In the genomic region with DNA sequence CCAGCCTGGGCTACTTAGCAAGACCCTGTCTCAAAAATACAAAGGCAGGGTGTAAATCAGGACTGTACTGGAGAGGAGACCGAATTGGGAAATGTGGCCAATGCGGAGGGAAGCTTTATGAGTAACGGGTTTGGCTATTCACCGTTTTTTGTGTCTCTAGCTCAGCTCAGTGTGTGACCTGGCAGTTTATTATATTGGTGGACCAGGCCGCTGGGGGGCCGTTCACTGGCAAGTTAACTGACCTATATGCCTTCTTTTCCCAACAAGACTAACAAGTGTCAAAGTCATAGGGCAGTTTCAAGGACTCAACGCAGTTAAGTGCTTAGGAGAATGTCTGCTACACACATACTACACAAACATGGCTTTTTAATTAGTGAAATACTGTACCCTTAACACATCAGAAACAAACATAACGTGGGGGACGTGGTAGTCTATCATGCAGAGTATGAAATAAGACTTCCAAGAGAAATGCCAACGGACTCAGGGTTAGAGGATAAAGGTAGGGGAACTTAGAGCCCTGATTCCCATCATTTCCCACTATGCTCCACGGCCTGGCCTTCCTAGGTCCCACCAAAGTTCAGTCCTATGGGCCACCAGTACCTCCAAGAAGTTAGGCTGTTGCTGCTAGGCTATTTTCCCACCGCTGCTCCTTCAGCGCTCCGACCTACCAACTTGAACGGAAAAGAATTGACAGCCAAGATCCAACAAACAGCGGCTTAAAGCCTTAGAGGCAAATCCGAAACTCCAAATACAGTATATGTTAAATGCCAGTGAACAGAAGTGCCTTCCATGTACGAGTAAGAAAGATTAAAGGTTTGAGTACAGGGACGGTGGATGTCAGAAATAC, we compare ENCODE assay signal across 7 mouse cellular contexts. TPM values are rescaled to one million over a fixed set of nuclear protein-coding genes. Genes with fewer than 3 reads are reported as not detected.
DNase-seq lines count a peak whose midpoint lies in the region; ATAC-seq and TF ChIP-seq lines count a peak whose summit lies in the region.

No protein-coding gene starts in this region.

- no peak for TF ChIP-seq POLR2A in spleen, adult 2 months (IDR thresholded peaks at IDR 0.05; ENCODE audit: low read depth, low read length)

- H3K4me3 ChIP-seq in spleen, adult 2 months (ENCODE audit: extremely low read depth, insufficient read depth, insufficient read length): peak overlapping the region; percentile 99
- H3K4me3 ChIP-seq in forebrain, embryonic 11.5 days (ENCODE audit: low read depth, low read length): peak overlapping the region; percentile 97
- H3K4me3 ChIP-seq in limb, embryonic 13.5 days: peak overlapping the region; percentile 95
- peak overlapping the region; percentile 95 for H3K4me3 ChIP-seq in stomach, embryonic 15.5 days (replicated peaks)

- H3K36me3 ChIP-seq in spleen, adult 2 months (ENCODE audit: control insufficient read depth, insufficient read depth, low read length): peaks cover 7% of the 10 kb centered on the region
- no peaks in the 10 kb centered on the region; the same call in 1 of the 2 replicates for H3K36me3 ChIP-seq in forebrain, embryonic 11.5 days (ENCODE audit: control insufficient read depth, insufficient read depth, low read length)
- H3K36me3 ChIP-seq in limb, embryonic 13.5 days: peaks cover 21% of the 10 kb centered on the region
- H3K36me3 ChIP-seq in stomach, embryonic 15.5 days: peaks cover 18% of the 10 kb centered on the region

- DNase-seq in spleen, adult 2 months (ENCODE audit: low read depth in 1 of 2, low spot score in 2 of 2): no peak
- no peak for DNase-seq in spleen, adult 12 weeks (ENCODE audit: low spot score)
- DNase-seq in forebrain, embryonic 11.5 days (ENCODE audit: low spot score): no peak
- no peak for DNase-seq in thymus, adult 18-20 months
- DNase-seq in layer of hippocampus, postnatal 25 days (ENCODE audit: extremely low spot score in 1 of 2, low spot score in 1 of 2): no peak

- ATAC-seq in forebrain, embryonic 11.5 days (replicated peaks; ENCODE audit: low FRiP score): no peak
- ATAC-seq in limb, embryonic 13.5 days (ENCODE audit: low FRiP score, low read depth): no peak
- ATAC-seq in stomach, embryonic 15.5 days (ENCODE audit: insufficient read depth, low FRiP score, low read depth): no peak

- 48% methylated on average over 19 of the region's 19 CpGs for WGBS in spleen, adult 2 months
- 45% methylated on average over 19 of the region's 19 CpGs for WGBS in forebrain, embryonic 11.5 days
- WGBS in limb, embryonic 13.5 days: 40% methylated on average over 19 of the region's 19 CpGs
- WGBS in stomach, embryonic 15.5 days: 43% methylated on average over 19 of the region's 19 CpGs

- H3K4me2 ChIP-seq in forebrain, embryonic 11.5 days (ENCODE audit: low read depth, low read length, severe bottlenecking): peak overlapping the region; percentile 78
- H3K4me2 ChIP-seq in limb, embryonic 13.5 days (replicated peaks): peak overlapping the region; percentile 81
- H3K4me2 ChIP-seq in stomach, embryonic 15.5 days: peak overlapping the region; percentile 61

- no peak for TF ChIP-seq CTCF in spleen, adult 2 months (IDR thresholded peaks at IDR 0.05; ENCODE audit: extremely low read depth, insufficient read depth, insufficient read length, insufficient replicate concordance)

- peak overlapping the region; percentile 99 for H3K9ac ChIP-seq in forebrain, embryonic 11.5 days (ENCODE audit: low read length)
- peak overlapping the region; percentile 97 for H3K9ac ChIP-seq in limb, embryonic 13.5 days
- peak overlapping the region; percentile 97; the same call in 1 of the 2 replicates for H3K9ac ChIP-seq in stomach, embryonic 15.5 days

- no peaks in the 10 kb centered on the region for H3K4me1 ChIP-seq in spleen, adult 2 months (ENCODE audit: control insufficient read depth, insufficient read depth, insufficient read length)
- no peaks in the 10 kb centered on the region; the same call in 1 of the 2 replicates for H3K4me1 ChIP-seq in forebrain, embryonic 11.5 days (replicated peaks; ENCODE audit: control insufficient read depth, insufficient read depth, low read length)
- peaks cover 22% of the 10 kb centered on the region for H3K4me1 ChIP-seq in limb, embryonic 13.5 days
- no peaks in the 10 kb centered on the region; the same call in 1 of the 2 replicates for H3K4me1 ChIP-seq in stomach, embryonic 15.5 days

- no peaks in the 10 kb centered on the region for H3K9me3 ChIP-seq in forebrain, embryonic 11.5 days (ENCODE audit: control insufficient read depth, low read length)
- H3K9me3 ChIP-seq in limb, embryonic 13.5 days: no peaks in the 10 kb centered on the region
- H3K9me3 ChIP-seq in stomach, embryonic 15.5 days: no peaks in the 10 kb centered on the region

- H3K27ac ChIP-seq in spleen, adult 2 months (ENCODE audit: insufficient read depth, low read length): no peak overlapping the region
- no peak overlapping the region for H3K27ac ChIP-seq in forebrain, embryonic 11.5 days (ENCODE audit: low read depth, low read length)
- peak overlapping the region; percentile 98; the same call in 1 of the 2 replicates for H3K27ac ChIP-seq in limb, embryonic 13.5 days
- H3K27ac ChIP-seq in stomach, embryonic 15.5 days: peak overlapping the region; percentile 98

- 0 out of 2 replicates have a peak, but pooled peaks cover 1% of the 10 kb centered on the region for H3K27me3 ChIP-seq in spleen, adult 2 months (ENCODE audit: control insufficient read depth, insufficient read depth, low read length)
- H3K27me3 ChIP-seq in forebrain, embryonic 11.5 days (ENCODE audit: control insufficient read depth, insufficient read depth, low read length): no peaks in the 10 kb centered on the region
- H3K27me3 ChIP-seq in limb, embryonic 13.5 days: no peaks in the 10 kb centered on the region
- H3K27me3 ChIP-seq in stomach, embryonic 15.5 days (replicated peaks): no peaks in the 10 kb centered on the region

RNA-seq across cellular contexts. Expression of a gene that starts 1.1 kb away (rescaled TPM):
- 12.1 and 13.3 TPM in 2 replicates for polyA plus RNA-seq in spleen, adult 2 months (2012; rRNA removed)
- 515 and 551 TPM in 2 replicates for polyA plus RNA-seq in forebrain, embryonic 11.5 days (2014; fragmentation: Nextera tagmentation; extraction: Ambion mirVana)
- polyA plus RNA-seq in limb, embryonic 13.5 days (2015; fragmentation: Nextera tagmentation; extraction: Ambion mirVana): 362 and 384 TPM in 2 replicates
- polyA plus RNA-seq in stomach, embryonic 15.5 days (2015; fragmentation: Nextera tagmentation; extraction: Ambion mirVana): 293 and 313 TPM in 2 replicates
- total RNA-seq in layer of hippocampus, postnatal 25 days (2021): 100 to 1,000 TPM; 124 to 131 TPM

RNA-seq across cellular contexts. Expression of a gene that starts 32.2 kb away (rescaled TPM):
- 37.5 and 48.1 TPM in 2 replicates for polyA plus RNA-seq in spleen, adult 2 months (2012; rRNA removed)
- polyA plus RNA-seq in forebrain, embryonic 11.5 days (2014; fragmentation: Nextera tagmentation; extraction: Ambion mirVana): 150 and 158 TPM in 2 replicates
- polyA plus RNA-seq in limb, embryonic 13.5 days (2015; fragmentation: Nextera tagmentation; extraction: Ambion mirVana): 230 and 244 TPM in 2 replicates
- 185 and 188 TPM in 2 replicates for polyA plus RNA-seq in stomach, embryonic 15.5 days (2015; fragmentation: Nextera tagmentation; extraction: Ambion mirVana)
- total RNA-seq in layer of hippocampus, postnatal 25 days (2021): 100 to 1,000 TPM; 111 to 132 TPM

RNA-seq across cellular contexts. Expression of a gene that starts 53.3 kb away (rescaled TPM):
- polyA plus RNA-seq in spleen, adult 2 months (2012; rRNA removed): 7.5 and 8.6 TPM in 2 replicates
- polyA plus RNA-seq in forebrain, embryonic 11.5 days (2014; fragmentation: Nextera tagmentation; extraction: Ambion mirVana): 64.6 and 66.6 TPM in 2 replicates
- polyA plus RNA-seq in limb, embryonic 13.5 days (2015; fragmentation: Nextera tagmentation; extraction: Ambion mirVana): 55.1 and 56.8 TPM in 2 replicates
- 36.8 and 40.0 TPM in 2 replicates for polyA plus RNA-seq in stomach, embryonic 15.5 days (2015; fragmentation: Nextera tagmentation; extraction: Ambion mirVana)
- 10 to 100 TPM; 22.1 to 22.7 TPM for total RNA-seq in layer of hippocampus, postnatal 25 days (2021)

RNA-seq across cellular contexts. Expression of a gene that starts 53.6 kb away (rescaled TPM):
- polyA plus RNA-seq in spleen, adult 2 months (2012; rRNA removed): 9.4 and 16.9 TPM in 2 replicates
- polyA plus RNA-seq in forebrain, embryonic 11.5 days (2014; fragmentation: Nextera tagmentation; extraction: Ambion mirVana): 53.8 and 53.9 TPM in 2 replicates
- 63.5 and 64.6 TPM in 2 replicates for polyA plus RNA-seq in limb, embryonic 13.5 days (2015; fragmentation: Nextera tagmentation; extraction: Ambion mirVana)
- 49.1 and 49.4 TPM in 2 replicates for polyA plus RNA-seq in stomach, embryonic 15.5 days (2015; fragmentation: Nextera tagmentation; extraction: Ambion mirVana)
- 10 to 100 TPM; 26.8 to 27.3 TPM for total RNA-seq in layer of hippocampus, postnatal 25 days (2021)

Comparison
In these comparisons a context has a peak if more than half of its experiments do, and no peak if none do; other contexts are left out.
1. H3K27ac ChIP-seq: peak in limb, embryonic 13.5 days (single experiment) and stomach, embryonic 15.5 days (single experiment); none in spleen, adult 2 months (single experiment) and forebrain, embryonic 11.5 days (single experiment).
2. RNA of a gene that starts 1.1 kb away (polyA plus RNA-seq): 515 to 551 TPM in forebrain, embryonic 11.5 days, 362 to 384 TPM in limb, embryonic 13.5 days and 293 to 313 TPM in stomach, embryonic 15.5 days; 12.1 to 13.3 TPM in spleen, adult 2 months; every median in the first group is over 10 times any median in the second.
3. Peak in every context shown above with its lines, with median percentiles within 50 percentile points of each other: H3K4me3 ChIP-seq, H3K4me2 ChIP-seq and H3K9ac ChIP-seq.